Mouse (Mus musculus): Measurements from ENCODE around the gene Prmt8. TPM values are rescaled to one million over a fixed set of nuclear protein-coding genes. Genes with fewer than 3 reads are reported as not detected.

The Prmt8 gene
- polyA plus RNA-seq, 1 experiment from 2014 or later = 16.6 TPM

DNA sequence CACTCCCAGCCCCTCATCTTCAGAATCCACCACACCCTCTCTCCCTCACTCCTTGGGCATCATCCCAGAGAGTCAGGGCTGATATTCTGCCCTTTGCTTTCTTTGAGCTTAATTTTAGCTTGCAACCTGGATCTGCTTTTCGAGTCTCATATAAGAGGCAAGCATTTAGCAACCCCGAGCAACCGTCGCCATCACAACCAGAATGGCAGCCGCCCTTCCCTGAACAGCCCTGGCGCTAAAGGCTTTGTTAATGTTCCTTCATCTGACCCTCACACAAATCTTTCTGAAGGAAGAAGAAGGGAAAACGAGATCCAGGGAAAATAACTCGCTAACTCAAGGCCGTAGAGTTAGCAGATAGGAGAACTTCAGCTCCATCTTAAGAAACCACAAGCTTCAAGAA, 17.8 kb downstream of the Prmt8 start:
- no peak for ATAC-seq
- peaks cover 10% of the 10 kb centered on the region; the same call in 1 of the 2 replicates for H3K4me1 ChIP-seq (ENCODE audit: control insufficient read depth, insufficient read depth, low read length)
- H3K4me2 ChIP-seq (ENCODE audit: low read length) = no peak overlapping the region
- H3K27me3 ChIP-seq (replicated peaks; ENCODE audit: control insufficient read depth, insufficient read depth, low read length) = no peaks in the 10 kb centered on the region
- 60% methylated on average over 9 of the region's 9 CpGs for WGBS
- H3K9me3 ChIP-seq (replicated peaks; ENCODE audit: control insufficient read depth, low read length) = no peaks in the 10 kb centered on the region
- H3K27ac ChIP-seq (ENCODE audit: low read depth, low read length) = no peak overlapping the region
- no peaks in the 10 kb centered on the region for H3K36me3 ChIP-seq (ENCODE audit: control insufficient read depth, insufficient read depth, low read length)
- H3K4me3 ChIP-seq (ENCODE audit: low read depth, low read length) = no peak overlapping the region
- no peak overlapping the region for H3K9ac ChIP-seq (ENCODE audit: low read length)
- DNase-seq (ENCODE audit: low spot score) = no peak

- no peak overlapping the region for H3K4me3 ChIP-seq (ENCODE audit: low read depth, low read length)
- H3K27ac ChIP-seq (ENCODE audit: low read depth, low read length) = no peak overlapping the region
- no peak for DNase-seq (ENCODE audit: low spot score)
- H3K4me1 ChIP-seq (ENCODE audit: control insufficient read depth, insufficient read depth, low read length) = peaks cover 10% of the 10 kb centered on the region; the same call in 1 of the 2 replicates
- H3K4me2 ChIP-seq (ENCODE audit: low read length) = no peak overlapping the region
- H3K9me3 ChIP-seq (replicated peaks; ENCODE audit: control insufficient read depth, low read length) = no peaks in the 10 kb centered on the region
- 89% methylated on average over 8 of the region's 8 CpGs for WGBS
- no peak for ATAC-seq
- H3K36me3 ChIP-seq (ENCODE audit: control insufficient read depth, insufficient read depth, low read length) = no peaks in the 10 kb centered on the region
- no peak overlapping the region for H3K9ac ChIP-seq (ENCODE audit: low read length)
- no peaks in the 10 kb centered on the region for H3K27me3 ChIP-seq (replicated peaks; ENCODE audit: control insufficient read depth, insufficient read depth, low read length)
Measured at GRCm38 (mm10) chr6:127748793-127749192, 20.5 kb downstream of the Prmt8 start.

- H3K36me3 ChIP-seq (ENCODE audit: control insufficient read depth, insufficient read depth, low read length) = no peaks in the 10 kb centered on the region
- no peak for ATAC-seq
- H3K9ac ChIP-seq (ENCODE audit: low read length) = no peak overlapping the region
- H3K27ac ChIP-seq (ENCODE audit: low read depth, low read length) = no peak overlapping the region
- no peaks in the 10 kb centered on the region for H3K9me3 ChIP-seq (replicated peaks; ENCODE audit: control insufficient read depth, low read length)
- DNase-seq (ENCODE audit: low spot score) = no peak
- no peak overlapping the region for H3K4me3 ChIP-seq (ENCODE audit: low read depth, low read length)
- WGBS = 90% methylated on average over 12 of the region's 12 CpGs
- 0 out of 2 replicates have a peak, but pooled peaks cover 2% of the 10 kb centered on the region for H3K4me1 ChIP-seq (ENCODE audit: control insufficient read depth, insufficient read depth, low read length)
- no peaks in the 10 kb centered on the region for H3K27me3 ChIP-seq (replicated peaks; ENCODE audit: control insufficient read depth, insufficient read depth, low read length)
- H3K4me2 ChIP-seq (ENCODE audit: low read length) = no peak overlapping the region
Measured at GRCm38 (mm10) chr6:127742290-127742689, 27.0 kb downstream of the Prmt8 start.

GRCm38 (mm10) chr6:127741162-127741561, 28.1 kb downstream of the Prmt8 start:
- Histone ChIP-seq H3K9ac (ENCODE audit: low read length) (no peak overlapping the region), H3K36me3 (ENCODE audit: control insufficient read depth, insufficient read depth, low read length) (no peaks in the 10 kb centered on the region), H3K4me1 (ENCODE audit: control insufficient read depth, insufficient read depth, low read length) (0 out of 2 replicates have a peak, but pooled peaks cover 2% of the 10 kb centered on the region), H3K27me3 (replicated peaks; ENCODE audit: control insufficient read depth, insufficient read depth, low read length) (no peaks in the 10 kb centered on the region), H3K27ac (ENCODE audit: low read depth, low read length) (no peak overlapping the region), H3K4me3 (ENCODE audit: low read depth, low read length) (no peak overlapping the region), H3K4me2 (ENCODE audit: low read length) (no peak overlapping the region), H3K9me3 (replicated peaks; ENCODE audit: control insufficient read depth, low read length) (no peaks in the 10 kb centered on the region)
- DNase-seq (ENCODE audit: low spot score) = no peak
- ATAC-seq = no peak
- WGBS = 84% methylated on average over 6 of the region's 6 CpGs

DNA sequence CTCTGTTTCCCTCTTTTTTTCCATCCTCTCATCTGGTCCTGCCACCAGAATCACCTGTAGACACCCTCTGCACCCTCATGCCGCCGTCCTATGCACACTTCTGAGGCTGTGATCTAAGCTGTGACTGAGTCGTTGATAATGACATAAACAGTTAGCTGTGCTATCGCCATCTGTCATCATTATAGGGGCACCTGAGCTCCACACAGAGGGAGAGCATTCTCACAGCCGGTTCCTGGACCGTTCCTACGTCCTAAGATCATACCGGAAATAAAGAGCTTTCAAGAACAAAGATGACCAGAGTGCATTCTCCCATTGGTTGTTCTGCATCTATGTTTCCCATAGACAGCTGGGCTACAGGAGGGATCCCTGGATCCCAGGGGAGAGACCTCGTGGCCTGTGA, 28.6 kb downstream of the Prmt8 start:
- Histone ChIP-seq H3K4me2 (ENCODE audit: low read length) (no peak overlapping the region), H3K27ac (ENCODE audit: low read depth, low read length) (no peak overlapping the region), H3K36me3 (ENCODE audit: control insufficient read depth, insufficient read depth, low read length) (no peaks in the 10 kb centered on the region), H3K27me3 (replicated peaks; ENCODE audit: control insufficient read depth, insufficient read depth, low read length) (no peaks in the 10 kb centered on the region), H3K9ac (ENCODE audit: low read length) (no peak overlapping the region), H3K4me1 (ENCODE audit: control insufficient read depth, insufficient read depth, low read length) (0 out of 2 replicates have a peak, but pooled peaks cover 5% of the 10 kb centered on the region), H3K9me3 (replicated peaks; ENCODE audit: control insufficient read depth, low read length) (no peaks in the 10 kb centered on the region), H3K4me3 (ENCODE audit: low read depth, low read length) (no peak overlapping the region)
- ATAC-seq = peak; percentile 32; the same call in 1 of the 2 replicates
- 69% methylated on average over 9 of the region's 9 CpGs for WGBS
- DNase-seq (ENCODE audit: low spot score) = peak; percentile 22

DNA sequence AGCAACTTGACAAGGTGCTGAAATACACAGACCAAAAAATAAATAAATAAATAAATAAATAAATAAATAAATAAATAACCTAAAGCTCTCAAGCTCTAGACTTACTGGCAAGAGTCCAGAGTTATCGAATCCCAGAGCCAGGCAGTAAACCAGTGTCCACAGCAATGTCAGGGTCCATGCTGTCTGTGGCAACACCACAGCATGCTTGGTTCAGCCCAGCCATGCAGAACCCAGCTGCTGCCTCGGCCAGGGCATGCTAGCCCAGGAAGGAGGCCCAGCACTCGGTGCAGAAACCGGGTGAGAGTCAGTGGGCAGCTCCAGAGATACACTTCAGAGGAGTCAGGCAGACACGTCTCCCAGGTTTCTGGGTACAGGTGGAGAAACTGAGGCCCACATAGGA, 29.4 kb downstream of the Prmt8 start:
- H3K36me3 ChIP-seq (ENCODE audit: control insufficient read depth, insufficient read depth, low read length) = no peaks in the 10 kb centered on the region
- no peak overlapping the region for H3K9ac ChIP-seq (ENCODE audit: low read length)
- no peak for ATAC-seq
- no peak for DNase-seq (ENCODE audit: low spot score)
- H3K9me3 ChIP-seq (replicated peaks; ENCODE audit: control insufficient read depth, low read length) = no peaks in the 10 kb centered on the region
- no peak overlapping the region for H3K4me3 ChIP-seq (ENCODE audit: low read depth, low read length)
- no peak overlapping the region for H3K4me2 ChIP-seq (ENCODE audit: low read length)
- WGBS = 83% methylated on average over 5 of the region's 5 CpGs
- H3K27me3 ChIP-seq (replicated peaks; ENCODE audit: control insufficient read depth, insufficient read depth, low read length) = no peaks in the 10 kb centered on the region
- no peak overlapping the region for H3K27ac ChIP-seq (ENCODE audit: low read depth, low read length)
- peaks cover 10% of the 10 kb centered on the region; the same call in 1 of the 2 replicates for H3K4me1 ChIP-seq (ENCODE audit: control insufficient read depth, insufficient read depth, low read length)

DNA sequence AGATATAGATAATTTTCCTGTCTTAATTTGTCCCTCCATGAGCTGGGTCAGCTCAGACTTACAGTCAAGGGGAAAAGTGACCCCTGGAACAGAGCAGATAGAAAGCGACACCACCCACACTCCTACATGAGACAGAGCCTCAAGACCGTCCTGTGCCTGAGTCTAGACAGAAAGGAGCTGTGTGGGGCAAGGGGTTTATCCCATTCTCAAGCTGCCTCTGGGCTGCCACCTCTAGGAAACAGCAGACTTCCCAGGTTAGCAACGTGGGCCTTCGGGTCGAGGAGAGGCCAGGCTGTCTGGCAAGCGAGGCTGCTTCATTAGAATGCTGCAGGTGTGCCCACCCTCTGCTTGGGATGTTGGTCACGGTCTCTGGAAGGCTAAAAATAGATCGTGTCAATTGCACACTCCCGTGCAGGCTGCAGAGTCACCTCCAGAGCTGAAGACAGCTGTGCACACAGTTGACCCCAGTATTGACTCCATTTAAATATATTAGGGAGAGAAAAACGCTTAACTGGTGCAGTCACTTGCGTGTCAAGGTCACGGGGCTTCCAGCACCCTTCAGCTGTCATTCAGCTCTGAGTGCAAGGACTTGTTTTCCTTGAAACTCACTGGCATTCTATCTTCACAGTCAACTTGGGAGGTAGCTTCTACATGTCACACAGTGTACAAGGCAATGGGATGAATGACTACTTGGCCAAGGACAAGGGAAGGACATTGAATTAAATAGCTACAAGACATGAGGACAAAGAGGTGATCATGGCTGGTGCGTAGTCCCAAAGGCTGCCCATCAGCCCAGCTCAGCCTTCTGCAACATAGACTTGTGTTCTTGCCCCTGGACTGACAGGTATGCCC, 33.9 kb downstream of the Prmt8 start:
- peaks cover 8% of the 10 kb centered on the region; the same call in 1 of the 2 replicates for H3K4me1 ChIP-seq (ENCODE audit: control insufficient read depth, insufficient read depth, low read length)
- H3K9ac ChIP-seq (ENCODE audit: low read length) = no peak overlapping the region
- peak; percentile 42 for ATAC-seq
- no peak overlapping the region for H3K4me2 ChIP-seq (ENCODE audit: low read length)
- DNase-seq (ENCODE audit: low spot score) = peak; percentile 44
- no peaks in the 10 kb centered on the region for H3K9me3 ChIP-seq (replicated peaks; ENCODE audit: control insufficient read depth, low read length)
- H3K27me3 ChIP-seq (replicated peaks; ENCODE audit: control insufficient read depth, insufficient read depth, low read length) = no peaks in the 10 kb centered on the region
- 0 out of 2 replicates have a peak, but pooled peaks cover 4% of the 10 kb centered on the region for H3K36me3 ChIP-seq (ENCODE audit: control insufficient read depth, insufficient read depth, low read length)
- WGBS = 61% methylated on average over 13 of the region's 13 CpGs
- H3K4me3 ChIP-seq (ENCODE audit: low read depth, low read length) = no peak overlapping the region
- H3K27ac ChIP-seq (ENCODE audit: low read depth, low read length) = no peak overlapping the region

DNA sequence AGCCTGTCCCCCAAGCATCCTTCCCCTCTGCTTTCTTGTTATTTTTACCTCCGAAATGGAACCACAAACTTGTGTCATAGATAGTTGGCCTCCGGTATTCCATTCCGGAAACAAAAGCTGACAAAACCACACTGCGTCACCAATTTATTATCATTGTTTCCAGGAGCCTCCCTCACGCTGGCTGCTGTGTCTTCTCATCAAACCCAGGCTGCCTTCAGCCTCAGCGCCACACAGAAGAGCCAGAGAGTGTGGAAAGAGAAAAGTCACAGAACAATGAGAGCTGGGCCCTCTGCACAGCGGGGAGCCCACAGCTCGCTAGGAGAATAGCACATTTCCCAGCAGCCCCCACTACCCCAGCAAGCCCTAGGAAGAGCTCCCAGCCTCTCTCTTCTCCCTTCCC, 46.1 kb downstream of the Prmt8 start:
- Histone ChIP-seq H3K27me3 (replicated peaks; ENCODE audit: control insufficient read depth, insufficient read depth, low read length) (no peaks in the 10 kb centered on the region), H3K36me3 (ENCODE audit: control insufficient read depth, insufficient read depth, low read length) (no peaks in the 10 kb centered on the region; the same call in 1 of the 2 replicates), H3K27ac (ENCODE audit: low read depth, low read length) (no peak overlapping the region; the same call in 1 of the 2 replicates), H3K4me3 (ENCODE audit: low read depth, low read length) (no peak overlapping the region), H3K4me1 (ENCODE audit: control insufficient read depth, insufficient read depth, low read length) (no peaks in the 10 kb centered on the region), H3K9me3 (replicated peaks; ENCODE audit: control insufficient read depth, low read length) (no peaks in the 10 kb centered on the region), H3K4me2 (ENCODE audit: low read length) (no peak overlapping the region), H3K9ac (ENCODE audit: low read length) (no peak overlapping the region)
- ATAC-seq (0 out of 2 replicates have a peak, but pooled peaks have one; percentile 25), DNase-seq (ENCODE audit: low spot score) (no peak)
- 28% methylated on average over 8 of the region's 8 CpGs for WGBS

GRCm38 (mm10) chr6:127719875-127720274, 49.4 kb downstream of the Prmt8 start:
- Histone ChIP-seq H3K27ac (ENCODE audit: low read depth, low read length) (no peak overlapping the region), H3K9me3 (replicated peaks; ENCODE audit: control insufficient read depth, low read length) (no peaks in the 10 kb centered on the region), H3K4me2 (ENCODE audit: low read length) (no peak overlapping the region), H3K27me3 (replicated peaks; ENCODE audit: control insufficient read depth, insufficient read depth, low read length) (no peaks in the 10 kb centered on the region), H3K36me3 (ENCODE audit: control insufficient read depth, insufficient read depth, low read length) (no peaks in the 10 kb centered on the region), H3K4me3 (ENCODE audit: low read depth, low read length) (no peak overlapping the region), H3K4me1 (ENCODE audit: control insufficient read depth, insufficient read depth, low read length) (peaks cover 10% of the 10 kb centered on the region), H3K9ac (ENCODE audit: low read length) (no peak overlapping the region)
- DNase-seq (ENCODE audit: low spot score) (no peak), ATAC-seq (no peak)
- 86% methylated on average over 14 of the region's 14 CpGs for WGBS
